Mouse (Mus musculus): ENCODE results near the gene Slc44a2.

DNA sequence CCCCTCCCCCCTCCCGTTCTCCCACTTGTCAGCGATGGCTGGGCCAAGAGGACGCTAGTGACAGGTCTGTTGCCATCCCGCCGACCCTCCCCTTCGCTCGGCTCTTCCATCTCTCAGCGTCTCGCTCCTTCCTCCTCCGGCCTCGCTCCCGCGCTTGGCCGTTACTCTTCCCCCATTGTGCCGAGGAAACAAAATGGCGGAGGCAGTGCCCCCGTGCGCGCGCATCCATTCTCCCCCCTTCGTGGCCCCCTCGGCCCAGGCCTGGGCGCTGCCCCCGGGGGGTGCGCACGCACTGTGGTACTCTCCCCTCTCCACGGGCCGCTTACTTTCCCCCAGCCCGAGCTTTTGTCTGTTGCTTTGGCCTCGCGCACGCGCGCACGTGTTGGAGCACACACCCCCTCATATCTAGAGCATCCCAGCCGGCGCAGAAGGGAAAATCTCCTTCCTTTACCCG, 47.7 kb downstream of the Slc44a2 start:
- TF ChIP-seq POLR2A (IDR thresholded peaks at IDR 0.05; ENCODE audit: low read depth, low read length) = no peak
- TF ChIP-seq CTCF (conservative IDR thresholded peaks at IDR 0.05; ENCODE audit: insufficient read depth, insufficient read length, low read depth, low read length) = no peak

Data from kidney, adult 2 months (tissue).